In genomic region chr19:54385101-54385500, GRCm38 (mm10) we compare ENCODE assay signal across 13 mouse cellular contexts.
"Had no signal": no experiment of that assay in that cellular context is flagged by ENCODE, and none has a peak within 500 bp of the region (broad histone marks: within the 10 kb centered on the region; RNA-seq: fewer than 3 reads in every experiment).

No protein-coding gene starts in this region.

- DNase-seq: gastrocnemius, postnatal 10 days; gastrocnemius, postnatal 25 days; heart, adult 18-20 months; heart, postnatal 10 days; heart, postnatal 4 days; kidney, adult 18-20 months; kidney, adult 8-10 months; kidney, postnatal 10 days; kidney, postnatal 25 days; kidney, postnatal 4 days; liver; liver, embryonic 13.5 days; liver, postnatal 0 days had no signal
